Mouse (Mus musculus): ENCODE measurements around the gene Ttc39d. TPM values are rescaled to one million over a fixed set of nuclear protein-coding genes. Genes with fewer than 3 reads are reported as not detected.

Ttc39d gene
- total RNA-seq (2023), result not detected

GRCm38 (mm10) chr17:80206671-80207581, at the start of gene Ttc39d, which contains the start of gene Srsf7:
Gene Ttc39d, plus strand, starts transcription at chr17:80207460.
Gene Srsf7, minus strand, starts transcription at chr17:80207307.

DNA sequence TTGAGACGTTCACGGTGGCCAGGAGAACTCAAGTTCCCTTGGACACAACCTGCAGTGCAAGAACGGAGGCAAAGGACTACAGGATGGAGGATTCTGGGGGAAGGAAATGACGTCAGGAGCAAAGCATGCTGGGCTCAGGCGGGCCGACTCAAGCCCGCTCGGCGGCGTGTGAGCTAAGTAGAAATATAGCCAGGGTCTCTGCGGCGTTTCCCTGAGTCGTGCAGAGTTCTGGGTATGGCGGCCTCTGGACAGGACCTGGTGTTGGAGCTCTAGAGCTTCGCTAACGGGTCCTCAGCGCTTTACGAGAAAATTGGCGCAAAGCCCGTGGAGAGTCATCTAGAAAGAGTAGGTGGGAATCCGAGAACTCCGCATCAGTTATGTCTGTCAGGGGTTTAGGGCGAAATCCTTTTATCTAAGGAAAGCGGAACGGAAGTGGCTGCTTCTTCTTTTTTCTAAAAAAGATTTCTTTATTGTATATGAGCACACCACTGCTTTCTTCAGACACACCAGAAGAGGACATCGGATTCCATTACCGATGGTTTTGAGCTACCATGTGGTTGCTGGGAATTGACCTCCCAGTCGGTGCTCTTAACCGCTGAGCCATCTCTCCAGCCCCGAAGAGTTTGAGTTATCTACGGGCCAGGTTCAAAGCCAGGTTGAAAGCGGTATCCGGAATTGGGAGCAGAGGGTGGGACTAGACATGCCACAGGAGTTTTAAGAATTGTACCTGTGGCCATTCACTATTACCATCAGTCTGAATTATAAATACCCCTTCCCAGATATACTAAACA, 17.3 kb downstream of the Ttc39d start, which contains the start of gene Gemin6:
Gene Gemin6, plus strand, starts transcription at position 116 of the 791 bp plus-strand sequence.

Other genes starting within 250 kb of the Ttc39d start
- gene Hnrnpll, start 145.1 kb upstream of the Ttc39d start, total RNA-seq (2023), result under 1 TPM; 0.39 to 0.64 TPM
- gene Galm, start 80.0 kb upstream of the Ttc39d start, total RNA-seq (2023), result 1 to 10 TPM; 1.2 to 2.5 TPM
- gene Srsf7, start 153 bp upstream of the Ttc39d start, total RNA-seq (2023), result 100 to 1,000 TPM; 338 to 375 TPM
- 1 to 10 TPM; 3.4 to 4.9 TPM for gene Gemin6, start 17.0 kb downstream of the Ttc39d start, total RNA-seq (2023)
- gene Morn2, start 82.7 kb downstream of the Ttc39d start, total RNA-seq (2023), result 1 to 10 TPM; 3.2 to 4.0 TPM
- gene Dhx57, start 83.0 kb downstream of the Ttc39d start, total RNA-seq (2023), result 10 to 100 TPM; 51.4 to 56.8 TPM
- not detected for gene Arhgef33, start 99.9 kb downstream of the Ttc39d start, total RNA-seq (2023)
- not detected for gene Gm10190, start 166.1 kb downstream of the Ttc39d start, total RNA-seq (2023)